Mouse (Mus musculus) stomach, embryonic 14.5 days (tissue): ENCODE results near the gene Rere. TPM values are rescaled to one million over a fixed set of nuclear protein-coding genes. Genes with fewer than 3 reads are reported as not detected.

ENCODE experiments used
- ATAC-seq: fragments of 200-750 bp; cut with Nextera tagmentation; 2 replicates; pipeline ENCODE4 v1.8.0; 2017; ENCODE audit warnings: low read depth, moderate TSS enrichment; ENCODE audit not compliant: insufficient number of reproducible peaks, insufficient read depth, low FRiP score
- H3K27ac ChIP-seq: fragments of 300-500 bp; sonication (generic); 2 replicates; pipeline ENCODE4 v1.5.1; 2014; ENCODE audit warnings: mild to moderate bottlenecking, low read length, moderate library complexity, mixed read lengths
- H3K27me3 ChIP-seq: fragments of 300-500 bp; sonication (generic); 2 replicates; pipeline ENCODE4 v1.6.1; 2014; ENCODE audit warnings: low read length, control low read depth, mixed read lengths; ENCODE audit not compliant: control insufficient read depth, insufficient read depth
- H3K36me3 ChIP-seq: fragments of 300-500 bp; sonication (generic); 2 replicates; pipeline ENCODE4 v1.6.1; 2014; ENCODE audit warnings: mild to moderate bottlenecking, control low read depth, low read length, moderate library complexity, mixed read lengths; ENCODE audit not compliant: control insufficient read depth, insufficient read depth
- H3K4me1 ChIP-seq: fragments of 300-500 bp; sonication (generic); 2 replicates; pipeline ENCODE4 v1.6.1; 2014; ENCODE audit warnings: low read length, control low read depth, mixed read lengths; ENCODE audit not compliant: control insufficient read depth, insufficient read depth
- H3K4me2 ChIP-seq: fragments of 300-500 bp; sonication (generic); replicated peaks from 2 replicates; pipeline ENCODE4 v1.6.1; 2014; ENCODE audit warnings: low read depth, low read length, control low read depth
- H3K4me3 ChIP-seq: fragments of 300-500 bp; sonication (generic); 2 replicates; pipeline ENCODE4 v1.5.1; 2014; ENCODE audit warnings: low read depth, low read length, control low read depth
- H3K9ac ChIP-seq: fragments of 300-500 bp; sonication (generic); replicated peaks from 2 replicates; pipeline ENCODE4 v1.6.1; 2014; ENCODE audit warnings: low read depth, mild to moderate bottlenecking, control low read depth, low read length, moderate library complexity, mixed read lengths
- H3K9me3 ChIP-seq: fragments of 300-500 bp; sonication (generic); 2 replicates; pipeline ENCODE4 v1.6.1; 2016; ENCODE audit warnings: low read depth, low read length, control low read depth; ENCODE audit not compliant: control insufficient read depth
- WGBS: fragments of 180-500 bp; shearing (Covaris S2); extraction: QIAGEN DNeasy Blood & Tissue Kit; methylation state at CpG from one replicate; pipeline ENCODE4 v1.1.7; 2014; 5-methylcytosine and 5-hydroxymethylcytosine counted together
- polyA plus RNA-seq: library from polyadenylated mRNA; unstranded; fragments of >200 nt; fragmentation: Nextera tagmentation; extraction: Ambion mirVana; gene quantifications from 2 replicates; pipeline ENCODE4 v1.2.1, GENCODE M21; 2014

Gene Rere
- polyA plus RNA-seq, 1 experiment from 2014 or later, result 41.1 TPM

- Histone ChIP-seq H3K4me3 (no peak overlapping the region), H3K4me2 (no peak overlapping the region), H3K9me3 (no peaks in the 10 kb centered on the region), H3K4me1 (no peaks in the 10 kb centered on the region), H3K27me3 (no peaks in the 10 kb centered on the region), H3K9ac (no peak overlapping the region), H3K27ac (no peak overlapping the region), H3K36me3 (peaks cover 60% of the 10 kb centered on the region)
- peak; percentile 53; the same call in 1 of the 2 replicates for ATAC-seq
- 63% methylated on average over 5 of the region's 5 CpGs for WGBS
Observed at GRCm38 (mm10) chr4:150248009-150248408, 33.4 kb upstream of the Rere start.

- H3K4me3 ChIP-seq, result no peak overlapping the region
- H3K27ac ChIP-seq, result no peak overlapping the region
- H3K4me1 ChIP-seq, result no peaks in the 10 kb centered on the region
- H3K36me3 ChIP-seq, result peaks cover 51% of the 10 kb centered on the region
- H3K27me3 ChIP-seq, result no peaks in the 10 kb centered on the region
- WGBS, result 76% methylated on average over 5 of the region's 5 CpGs
- ATAC-seq, result no peak
- no peak overlapping the region for H3K4me2 ChIP-seq
- no peak overlapping the region for H3K9ac ChIP-seq
- no peaks in the 10 kb centered on the region for H3K9me3 ChIP-seq
Observed at GRCm38 (mm10) chr4:150248917-150249316, 32.5 kb upstream of the Rere start.

- H3K36me3 ChIP-seq, result peaks cover 42% of the 10 kb centered on the region
- 66% methylated on average over 5 of the region's 5 CpGs for WGBS
- H3K4me3 ChIP-seq, result no peak overlapping the region
- H3K27ac ChIP-seq, result no peak overlapping the region
- no peaks in the 10 kb centered on the region for H3K4me1 ChIP-seq
- H3K9me3 ChIP-seq, result no peaks in the 10 kb centered on the region
- no peak for ATAC-seq
- H3K4me2 ChIP-seq, result no peak overlapping the region
- no peaks in the 10 kb centered on the region for H3K27me3 ChIP-seq
- H3K9ac ChIP-seq, result no peak overlapping the region
Observed at GRCm38 (mm10) chr4:150249731-150250270, 31.6 kb upstream of the Rere start.

GRCm38 (mm10) chr4:150250549-150251422 is 30.7 kb upstream of the Rere start:
- Histone ChIP-seq H3K9ac (no peak overlapping the region), H3K4me3 (no peak overlapping the region), H3K36me3 (peaks cover 36% of the 10 kb centered on the region), H3K9me3 (no peaks in the 10 kb centered on the region), H3K27ac (peak overlapping the region; percentile 41; the same call in 1 of the 2 replicates), H3K4me2 (no peak overlapping the region), H3K27me3 (no peaks in the 10 kb centered on the region), H3K4me1 (no peaks in the 10 kb centered on the region)
- ATAC-seq, result no peak
- 60% methylated on average over 18 of the region's 18 CpGs for WGBS

- WGBS, result 66% methylated on average over 4 of the region's 4 CpGs
- no peak for ATAC-seq
- no peak overlapping the region for H3K9ac ChIP-seq
- no peaks in the 10 kb centered on the region for H3K9me3 ChIP-seq
- no peak overlapping the region for H3K27ac ChIP-seq
- H3K4me1 ChIP-seq, result peaks cover 8% of the 10 kb centered on the region; the same call in 1 of the 2 replicates
- H3K27me3 ChIP-seq, result no peaks in the 10 kb centered on the region
- H3K4me3 ChIP-seq, result no peak overlapping the region
- H3K36me3 ChIP-seq, result peaks cover 4% of the 10 kb centered on the region; the same call in 1 of the 2 replicates
- no peak overlapping the region for H3K4me2 ChIP-seq
Observed at GRCm38 (mm10) chr4:150254416-150254815, 27.0 kb upstream of the Rere start.

- no peak overlapping the region for H3K9ac ChIP-seq
- no peaks in the 10 kb centered on the region for H3K27me3 ChIP-seq
- no peak overlapping the region for H3K4me3 ChIP-seq
- no peak for ATAC-seq
- H3K36me3 ChIP-seq, result no peaks in the 10 kb centered on the region
- WGBS, result 86% methylated on average over 7 of the region's 7 CpGs
- H3K4me1 ChIP-seq, result peaks cover 8% of the 10 kb centered on the region; the same call in 1 of the 2 replicates
- no peak overlapping the region for H3K27ac ChIP-seq
- no peaks in the 10 kb centered on the region for H3K9me3 ChIP-seq
- H3K4me2 ChIP-seq, result no peak overlapping the region
Observed at GRCm38 (mm10) chr4:150255181-150255580, 26.3 kb upstream of the Rere start.

- 43% methylated on average over 20 of the region's 20 CpGs for WGBS
- Histone ChIP-seq H3K36me3 (no peaks in the 10 kb centered on the region), H3K9ac (no peak overlapping the region; the same call in 1 of the 2 replicates), H3K4me3 (no peak overlapping the region), H3K9me3 (no peaks in the 10 kb centered on the region), H3K4me2 (no peak overlapping the region), H3K27me3 (no peaks in the 10 kb centered on the region), H3K4me1 (peaks cover 8% of the 10 kb centered on the region; the same call in 1 of the 2 replicates), H3K27ac (peak overlapping the region; percentile 76; the same call in 1 of the 2 replicates)
- peak; percentile 74; the same call in 1 of the 2 replicates for ATAC-seq
Observed at GRCm38 (mm10) chr4:150257252-150258204, 23.9 kb upstream of the Rere start.

GRCm38 (mm10) chr4:150258388-150258787 is 23.1 kb upstream of the Rere start:
- H3K4me3 ChIP-seq, result no peak overlapping the region
- no peaks in the 10 kb centered on the region for H3K27me3 ChIP-seq
- H3K9me3 ChIP-seq, result no peaks in the 10 kb centered on the region
- no peak for ATAC-seq
- no peak overlapping the region for H3K9ac ChIP-seq
- H3K4me2 ChIP-seq, result no peak overlapping the region
- no peaks in the 10 kb centered on the region for H3K36me3 ChIP-seq
- H3K27ac ChIP-seq, result peak overlapping the region; percentile 76
- H3K4me1 ChIP-seq, result peaks cover 8% of the 10 kb centered on the region; the same call in 1 of the 2 replicates
- 56% methylated on average over 14 of the region's 14 CpGs for WGBS
